Mouse (Mus musculus) small intestine, adult 2 months (tissue): ENCODE measurements at regions not wholly inside any gene's neighbourhood (a gene's known extent, or its start where the extent isn't known, plus 50 kb on each side); places are given as distances from the start of the nearest gene placed in this dataset.

Source experiments
- CTCF ChIP-seq: fragments of 200-500 bp; IDR thresholded peaks from 2 replicates; pipeline ENCODE4 v1.5.1; 2012; ENCODE audit warnings: low read depth, mild to moderate bottlenecking, control low read depth, inconsistent platforms, low read length, moderate library complexity, mixed read lengths; ENCODE audit not compliant: insufficient replicate concordance, insufficient read length; ENCODE audit errors: extremely low read depth
- POLR2A ChIP-seq: fragments of 200-500 bp; IDR thresholded peaks from 2 replicates; pipeline ENCODE4 v1.6.1; 2012; ENCODE audit warnings: low read depth, mild to moderate bottlenecking, control low read depth, inconsistent platforms, low read length, moderate library complexity

GRCm38 (mm10) chr13:111131108-111131507 is 123.7 kb upstream of the Actbl2 start:
- TF ChIP-seq POLR2A (no peak), CTCF (no peak)
